Mouse (Mus musculus): ENCODE measurements around the gene Rab8a.

GRCm38 (mm10) chr8:72215060-72215459, 54.1 kb downstream of the Rab8a start:
- TF ChIP-seq GATA1 (IDR thresholded peaks at IDR 0.05; ENCODE audit: borderline replicate concordance, low read length), result no peak
- TF ChIP-seq FLI1 (IDR thresholded peaks at IDR 0.05; ENCODE audit: low read length), result no peak

All from megakaryocyte, embryonic 14.5 days (primary cell).